Mouse (Mus musculus) spleen, embryonic (tissue): ENCODE data around the gene Ints7.

Source experiments
- CTCF ChIA-PET: fragments of 350-600 bp; sonication (Branson Sonifier 250); formaldehyde crosslinking; loops from one replicate; lab custom pipeline; 2022; lab: Charles Lee

Gene Ints7

DNA sequence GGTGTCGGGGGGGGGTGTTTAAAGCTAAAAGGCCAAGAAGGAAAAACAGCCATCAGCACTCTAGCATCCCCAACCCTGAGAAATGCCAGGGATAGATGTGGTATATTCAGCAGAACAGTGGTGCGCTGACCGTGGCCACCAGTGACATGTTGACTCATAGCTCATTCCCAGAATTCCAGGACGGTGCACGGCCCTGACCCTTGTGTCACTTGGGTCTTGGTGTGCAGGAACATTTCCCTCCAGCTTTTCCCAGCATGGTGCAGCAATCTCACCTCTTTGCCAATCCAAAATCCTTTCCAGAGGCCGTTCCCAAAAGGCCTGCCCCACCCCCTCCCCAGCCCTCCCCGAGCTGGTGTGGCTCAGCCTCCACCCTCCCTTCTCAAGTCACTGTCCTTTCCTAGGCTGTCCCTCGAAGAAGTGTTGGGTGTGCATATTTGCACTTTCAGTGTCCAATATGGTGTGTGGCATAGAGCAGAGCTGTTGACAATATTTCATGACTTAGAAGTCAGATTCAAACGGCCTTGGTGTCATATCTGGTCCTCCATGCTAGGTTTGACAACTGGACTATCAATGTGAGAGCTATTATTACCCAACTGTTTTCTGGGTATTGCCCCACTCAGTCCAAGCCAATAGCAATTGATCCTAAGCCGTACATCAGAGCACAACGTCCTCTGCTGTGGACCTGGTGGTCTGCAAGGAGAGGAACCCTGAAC is 53.2 kb downstream of the Ints7 start:
- CTCF ChIA-PET = no interaction called here

DNA sequence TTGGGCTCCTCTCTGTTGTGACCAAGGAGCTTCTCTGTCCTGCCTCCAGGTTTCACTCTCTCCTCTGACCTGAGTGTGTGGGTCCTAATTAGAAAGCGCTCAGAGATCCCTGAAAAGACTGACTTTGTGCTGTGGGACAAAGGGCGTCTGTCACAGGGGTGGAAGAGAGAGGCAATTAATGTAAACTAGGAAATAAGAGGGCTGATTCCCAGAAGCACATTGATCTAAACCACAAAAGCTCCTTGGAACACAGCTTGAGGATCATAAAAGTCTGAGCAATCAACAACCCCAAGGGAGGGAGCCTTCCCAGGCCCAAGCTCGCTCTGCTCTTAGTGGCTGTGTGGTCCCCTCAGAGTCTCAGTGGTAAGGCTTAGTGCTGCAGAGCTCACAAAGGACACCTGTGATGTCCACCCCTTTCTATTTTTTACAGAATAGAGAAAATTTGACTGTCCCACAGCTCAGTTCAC is 53.8 kb downstream of the Ints7 start:
- CTCF ChIA-PET = no interaction called here

DNA sequence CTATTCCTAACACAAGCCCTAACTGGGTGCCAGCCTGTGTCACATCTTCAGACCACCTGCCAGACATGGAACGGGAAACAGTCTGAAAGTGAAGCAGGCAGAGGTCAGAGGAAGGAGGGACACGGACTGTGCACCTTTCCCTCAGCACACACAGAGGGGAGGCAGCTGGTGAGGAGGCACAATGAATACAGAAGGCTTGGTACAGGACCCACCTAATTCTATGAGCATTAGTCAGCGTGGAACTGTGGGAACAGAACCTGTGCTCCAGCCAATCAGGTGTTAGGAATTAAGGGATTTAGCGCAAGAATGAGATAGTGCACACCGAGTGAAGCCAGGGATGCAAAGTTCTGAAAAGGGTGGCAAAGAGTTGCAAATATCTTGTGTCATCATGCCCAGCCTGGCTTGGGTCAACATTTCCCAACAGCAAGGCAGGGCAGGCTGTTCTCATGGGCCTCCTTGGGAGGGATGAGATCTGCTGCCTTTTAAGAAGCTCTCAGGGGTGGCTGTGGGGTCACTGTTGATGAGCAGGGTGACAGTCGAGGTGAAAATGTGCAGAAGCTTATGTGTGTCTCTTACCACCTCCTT is 57.2 kb downstream of the Ints7 start:
- CTCF ChIA-PET = no interaction called here

DNA sequence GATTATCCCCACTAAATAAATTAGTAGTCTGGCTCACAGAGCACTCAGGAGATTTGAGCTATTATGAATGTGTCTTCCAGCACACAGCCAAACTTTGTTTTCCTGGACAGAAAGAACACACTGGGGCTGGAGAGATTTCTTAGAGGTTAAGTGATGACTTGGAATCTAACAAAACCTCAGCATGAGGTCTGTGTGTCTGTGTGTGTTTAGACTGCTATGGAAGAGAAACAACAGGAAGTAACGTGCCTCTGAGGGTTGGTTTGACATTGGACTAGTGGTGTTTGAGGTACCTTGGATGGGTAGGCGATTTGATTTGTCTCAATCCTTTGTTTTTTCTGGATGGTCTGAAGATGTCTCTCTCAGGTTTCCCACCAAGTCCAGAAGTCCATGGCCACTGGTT is 58.7 kb downstream of the Ints7 start:
- CTCF ChIA-PET = no interaction called here

DNA sequence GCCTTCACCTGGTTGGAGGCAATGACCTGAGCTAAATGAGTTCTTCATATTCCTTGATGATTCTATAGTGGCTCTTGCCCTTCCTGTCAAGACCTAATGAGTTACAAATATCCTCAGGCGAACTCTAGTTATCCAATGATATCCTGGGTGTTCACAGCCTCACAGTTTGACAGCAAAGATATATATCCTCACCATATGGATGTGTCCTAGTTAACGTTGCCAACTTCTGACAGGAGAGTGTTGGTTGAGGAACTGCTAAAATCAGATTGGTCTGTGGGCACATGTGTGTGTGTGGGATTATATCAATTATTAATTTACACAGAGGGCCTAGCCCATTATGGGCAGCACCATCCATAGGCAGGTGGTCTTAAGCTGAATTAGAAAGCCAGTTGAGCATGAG is 63.0 kb downstream of the Ints7 start:
- CTCF ChIA-PET = no interaction called here

DNA sequence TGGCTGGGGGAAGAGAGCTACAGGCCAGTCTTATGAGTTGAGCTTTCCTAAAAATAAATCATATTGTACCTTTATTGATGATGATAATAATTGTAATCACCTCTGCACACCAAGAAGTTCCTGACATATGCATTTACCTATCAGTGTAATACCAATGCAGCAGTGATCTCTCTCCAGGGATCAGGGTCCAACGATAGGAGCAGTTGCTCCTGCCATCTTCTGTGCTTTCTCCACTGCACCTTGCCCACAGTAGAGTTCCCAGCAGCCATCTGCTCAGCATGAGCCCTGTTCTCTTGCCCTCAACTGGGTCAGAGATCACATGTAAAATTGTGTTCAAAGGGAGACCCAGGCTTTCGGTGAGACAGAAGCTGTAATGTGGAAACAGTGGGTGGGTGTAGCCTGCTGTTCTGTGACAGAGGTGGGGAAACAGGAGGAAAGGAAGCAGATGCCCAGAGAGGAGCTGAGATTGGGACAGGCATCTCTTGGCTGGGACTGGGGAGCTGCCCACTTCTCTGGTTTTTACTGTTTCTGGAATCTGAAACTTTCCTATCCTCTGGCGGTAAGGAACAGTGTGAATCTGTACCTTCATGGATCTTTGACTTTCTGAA is 63.9 kb downstream of the Ints7 start:
- CTCF ChIA-PET = no interaction called here

DNA sequence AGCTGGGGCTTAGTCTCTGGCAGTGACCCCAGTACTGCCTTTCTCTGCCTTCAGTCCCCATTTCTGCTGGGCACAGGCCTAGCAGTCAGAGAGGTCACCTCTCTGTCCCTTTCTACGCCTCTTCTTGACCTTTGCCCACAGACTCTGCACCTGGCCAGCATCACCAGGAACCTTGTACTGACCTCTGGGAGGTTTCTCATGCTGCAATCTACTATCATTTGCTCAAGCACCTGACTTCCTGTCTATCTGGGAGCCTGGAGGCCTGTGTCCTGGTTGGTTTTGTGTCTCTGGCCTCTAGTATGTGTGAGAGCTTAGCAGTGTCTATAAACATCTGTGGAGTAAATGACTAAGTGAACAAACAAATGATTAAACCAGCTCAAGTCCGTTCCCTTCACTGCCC is 64.7 kb downstream of the Ints7 start:
- CTCF ChIA-PET = no interaction called here

DNA sequence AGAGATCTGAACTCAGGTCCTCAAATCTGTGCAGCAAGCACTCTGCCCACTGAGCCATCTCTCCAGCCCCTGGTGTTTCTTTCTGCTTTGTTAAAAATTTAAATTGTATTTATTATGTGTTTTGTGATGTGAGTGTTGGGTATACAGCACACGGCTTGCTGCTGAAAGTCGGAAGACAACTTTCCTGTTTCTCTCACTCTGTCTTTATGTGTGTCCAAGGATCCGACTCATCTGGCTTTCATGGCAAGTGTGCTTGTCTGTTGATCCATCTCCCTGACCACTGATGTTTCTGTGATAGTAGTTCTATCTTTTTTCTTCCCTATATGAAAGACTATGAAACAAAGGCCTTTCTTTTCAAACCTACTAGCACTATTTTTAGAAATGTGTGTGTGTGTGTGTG is 65.4 kb downstream of the Ints7 start:
- CTCF ChIA-PET = no interaction called here

DNA sequence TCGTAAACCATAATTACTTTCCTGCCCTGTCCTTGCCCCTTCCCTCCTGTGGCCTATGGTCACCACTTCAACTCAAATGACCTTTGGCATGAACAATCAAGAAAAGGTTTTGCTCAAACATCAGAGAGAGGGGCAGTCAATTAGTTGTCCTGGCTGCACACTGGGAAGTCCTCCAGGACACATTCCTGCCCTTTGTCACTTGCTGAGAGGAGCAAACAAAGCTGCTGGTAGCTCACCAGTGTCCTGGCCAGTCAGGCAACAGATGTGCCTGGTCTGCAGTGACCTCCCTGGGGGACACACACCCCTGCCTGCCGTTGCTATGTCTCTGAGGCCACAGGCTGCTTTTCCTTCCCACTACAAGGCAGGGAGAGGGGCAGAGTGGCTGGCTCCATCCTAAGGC is 66.0 kb downstream of the Ints7 start:
- CTCF ChIA-PET = no interaction called here

DNA sequence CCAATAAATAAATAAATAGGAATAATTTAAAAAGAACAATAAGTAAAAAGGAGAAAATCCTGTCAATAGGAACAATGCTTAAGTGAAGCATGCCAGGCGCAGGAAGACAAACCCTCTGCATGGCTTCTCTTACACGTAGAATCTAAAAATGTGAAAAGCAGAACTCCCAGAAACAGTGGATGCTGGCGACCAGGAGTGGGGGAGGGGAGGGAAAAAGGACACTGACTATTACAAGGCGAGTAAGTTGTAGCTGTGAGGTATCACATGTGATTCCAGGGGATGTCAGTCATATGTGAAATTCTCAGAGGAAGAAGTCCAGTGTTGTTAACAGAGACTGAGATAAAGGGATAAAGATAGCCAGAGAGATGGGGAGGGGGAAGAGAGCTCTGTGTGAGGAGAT is 67.5 kb downstream of the Ints7 start:
- CTCF ChIA-PET = no interaction called here

DNA sequence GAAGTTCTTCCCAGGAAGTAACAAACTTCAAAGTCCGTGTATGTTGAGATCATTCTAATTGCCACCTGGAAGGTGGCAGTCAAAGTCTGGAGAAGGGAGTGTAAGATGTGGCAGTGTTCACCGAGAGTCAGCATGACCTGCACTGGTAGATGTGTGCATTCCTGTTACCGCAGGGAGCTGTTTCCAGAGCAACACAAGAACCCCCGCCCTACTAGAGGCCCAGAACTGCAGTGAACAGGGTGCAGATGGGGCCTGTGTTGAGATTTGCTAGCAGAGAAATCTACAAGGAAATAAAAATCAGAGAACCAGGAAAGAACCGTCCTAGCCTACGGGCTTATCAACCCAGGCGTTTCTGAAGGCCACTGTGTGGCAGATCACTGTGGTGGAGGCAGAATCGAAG is 70.5 kb downstream of the Ints7 start:
- CTCF ChIA-PET = no interaction called here

DNA sequence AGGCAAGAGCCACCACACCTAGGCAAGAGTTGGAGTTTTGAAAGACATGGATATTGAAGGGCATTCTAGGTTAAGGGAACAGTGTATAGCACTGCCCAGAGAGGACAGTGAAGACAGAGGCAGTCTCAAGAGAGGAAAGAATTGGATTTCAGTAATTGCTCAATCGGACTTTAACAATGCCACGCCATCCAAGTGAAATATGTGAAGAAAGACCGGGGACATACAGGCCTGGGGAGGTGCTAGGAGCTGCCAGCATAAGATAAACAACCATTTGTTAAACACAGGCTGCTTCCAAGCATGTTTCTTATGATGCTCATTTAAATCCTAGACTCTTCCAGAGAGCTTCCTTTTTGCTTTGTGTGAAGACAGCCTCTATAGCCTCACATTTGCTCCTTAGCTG is 72.2 kb downstream of the Ints7 start:
- CTCF ChIA-PET = no interaction called here

DNA sequence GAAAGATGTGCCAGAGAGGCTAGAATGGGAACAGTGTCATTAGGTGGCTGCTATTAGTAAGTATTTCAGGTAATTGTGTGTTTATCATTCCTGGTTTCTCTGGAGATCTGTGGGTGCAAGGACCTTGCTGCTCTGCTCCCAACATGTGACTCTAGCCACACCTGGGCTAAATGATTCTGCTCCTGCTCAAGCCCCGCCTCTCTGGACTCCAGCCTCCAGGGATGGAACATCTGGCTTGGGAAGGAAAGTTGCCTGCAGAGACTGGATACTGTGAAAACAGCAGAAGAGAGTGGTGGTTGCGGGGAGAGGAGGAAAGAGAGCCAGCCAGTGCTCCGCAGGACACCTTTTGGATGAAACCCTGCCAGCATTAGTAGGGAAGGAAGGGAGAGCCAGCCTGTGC is 84.0 kb downstream of the Ints7 start:
- CTCF ChIA-PET = no interaction called here

DNA sequence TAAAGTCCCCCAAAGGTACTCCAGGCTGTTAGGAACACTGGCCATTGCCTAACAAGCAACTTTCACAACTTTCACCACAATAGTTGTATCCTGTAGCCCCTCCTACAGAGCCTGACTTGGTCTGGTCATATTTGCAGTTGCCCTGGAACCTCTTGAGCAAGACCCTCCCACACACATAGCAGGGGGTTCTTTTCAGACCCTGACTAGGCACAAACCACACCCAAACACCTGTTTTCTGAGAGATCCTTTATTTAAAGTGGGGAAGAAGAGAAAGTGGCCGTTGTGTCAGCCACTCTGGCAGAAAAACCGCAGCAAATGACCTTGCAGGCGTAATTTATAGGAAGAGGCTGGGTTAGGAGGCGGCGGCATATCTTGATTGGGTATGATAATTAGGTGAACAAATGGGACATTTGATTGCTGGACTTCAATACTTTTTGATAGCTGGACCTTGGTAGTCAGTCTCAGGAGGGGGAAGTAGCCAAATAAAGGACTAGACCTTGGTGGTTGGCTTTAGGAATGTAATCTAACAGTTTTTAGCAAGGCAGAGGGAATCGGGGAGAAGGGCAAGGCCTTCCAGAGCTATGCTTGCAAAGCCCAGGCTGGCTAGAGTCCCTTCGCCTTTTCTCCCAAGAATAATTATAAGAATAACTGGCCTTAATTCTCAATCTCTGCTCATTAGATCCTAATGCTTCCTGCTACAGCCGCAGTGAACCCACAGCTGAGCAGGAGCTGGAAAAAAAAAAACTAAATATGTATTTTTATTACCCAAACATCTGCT is 85.8 kb downstream of the Ints7 start:
- CTCF ChIA-PET = interaction anchor here (0.8 kb wide), 1 partner anchor 372 kb away, joined by 5 read pairs; no protein-coding TSS in a partner anchor

DNA sequence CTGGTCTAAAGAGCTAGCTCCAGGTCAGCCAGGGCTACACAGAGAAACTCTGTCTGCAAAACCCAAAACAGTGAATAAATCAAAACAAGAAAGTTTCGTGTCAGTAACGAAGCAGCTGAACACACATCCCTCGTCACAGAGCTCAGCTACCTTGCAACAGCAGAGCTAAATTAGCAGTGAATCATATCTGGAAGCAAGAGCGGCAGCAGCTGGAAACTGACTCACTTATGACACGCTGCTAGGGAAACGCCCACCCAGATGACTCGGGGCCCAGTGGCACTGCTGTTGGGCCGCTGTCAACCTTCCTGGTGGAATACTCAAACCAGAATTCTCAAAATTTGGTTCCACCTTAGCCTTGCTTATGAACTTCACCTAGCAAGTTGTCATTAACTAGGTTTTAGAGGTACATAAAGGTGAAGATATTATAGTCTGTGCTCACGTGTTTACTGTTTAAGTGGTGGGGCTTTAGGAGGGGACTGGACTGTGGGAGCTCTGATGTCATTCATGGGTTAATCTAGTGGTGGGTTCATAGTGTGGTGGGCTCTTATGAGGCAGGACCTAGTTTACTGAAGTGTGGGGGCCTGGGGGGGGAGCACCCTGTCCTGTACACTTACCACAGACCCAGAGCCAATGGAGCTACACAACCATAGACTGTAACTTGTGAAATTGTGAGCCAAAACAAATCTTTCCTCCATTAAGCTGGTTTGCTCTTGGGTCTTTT is 86.9 kb downstream of the Ints7 start:
- CTCF ChIA-PET = interaction anchor here (0.5 to 0.8 kb wide), 2 partner anchors 9 to 21 kb away, joined by 3 to 4 read pairs; no protein-coding TSS in a partner anchor

DNA sequence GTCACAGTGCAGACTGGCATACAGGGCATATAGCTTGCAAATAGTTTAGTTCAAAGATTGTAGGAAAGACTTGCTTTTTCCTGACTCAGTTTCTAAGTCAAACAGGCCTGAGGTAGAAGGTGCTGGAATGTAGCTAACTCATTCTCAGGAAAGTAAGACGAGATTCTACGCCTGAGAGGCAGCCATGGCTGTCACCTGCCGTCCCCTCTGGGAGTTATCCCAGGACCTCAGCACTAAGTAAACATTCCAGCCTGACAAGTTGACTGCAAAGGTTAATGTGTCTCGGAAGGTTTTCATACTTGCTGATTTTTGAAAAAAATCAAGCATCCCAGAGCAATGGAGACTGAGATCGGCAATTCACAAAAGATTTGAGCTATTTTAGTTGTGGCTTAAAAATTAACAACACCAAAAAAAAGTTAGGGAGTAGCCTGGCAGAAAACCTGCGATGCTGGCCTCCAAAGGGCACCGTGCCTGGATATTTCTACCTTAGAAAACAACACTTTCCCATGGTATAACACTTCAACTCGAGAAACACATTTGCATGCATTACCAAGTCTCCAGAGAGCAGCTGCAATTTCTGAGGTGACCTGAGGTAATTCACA is 87.6 kb downstream of the Ints7 start:
- CTCF ChIA-PET = interaction anchor here (0.8 kb wide), 1 partner anchor 9 kb away, joined by 4 read pairs; no protein-coding TSS in a partner anchor

DNA sequence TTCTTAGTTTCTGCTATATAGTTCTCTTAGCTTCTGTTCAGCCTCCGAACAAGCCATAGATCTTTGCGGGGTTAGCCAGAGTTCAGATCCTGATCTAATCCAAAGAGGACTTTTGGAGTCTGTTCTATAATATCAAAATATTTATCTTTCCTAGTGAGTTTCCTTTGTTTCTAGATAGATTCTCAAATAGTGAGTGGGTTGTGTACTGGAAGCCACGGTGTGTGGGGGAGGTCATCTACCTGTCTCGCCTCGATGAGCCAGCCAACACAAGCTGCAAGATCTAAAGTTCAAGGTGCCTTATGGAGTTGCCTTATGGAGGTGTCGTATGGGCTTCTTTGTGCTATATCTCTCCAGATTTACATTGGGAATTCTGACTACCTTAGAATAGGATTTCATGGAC is 88.2 kb downstream of the Ints7 start:
- CTCF ChIA-PET = no interaction called here

DNA sequence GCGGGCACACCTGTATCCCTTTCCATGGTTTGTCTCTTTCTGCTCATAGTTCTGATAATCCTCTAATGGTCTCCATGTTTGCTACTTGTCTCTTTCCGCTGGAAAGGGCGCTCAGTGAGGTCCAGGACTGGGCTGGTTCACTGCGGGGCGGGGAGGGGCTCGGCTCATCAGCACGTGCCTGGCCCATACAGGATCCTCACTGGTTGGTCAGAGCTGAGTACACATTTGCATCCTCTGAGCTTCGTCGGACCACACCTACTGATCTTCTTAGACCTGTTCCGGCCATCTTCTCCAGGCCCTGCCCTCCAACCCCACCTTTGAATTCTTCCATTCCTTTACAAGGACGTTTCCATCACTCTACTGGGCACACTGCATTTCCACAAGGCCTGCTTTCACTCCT is 90.9 kb downstream of the Ints7 start:
- CTCF ChIA-PET = no interaction called here

DNA sequence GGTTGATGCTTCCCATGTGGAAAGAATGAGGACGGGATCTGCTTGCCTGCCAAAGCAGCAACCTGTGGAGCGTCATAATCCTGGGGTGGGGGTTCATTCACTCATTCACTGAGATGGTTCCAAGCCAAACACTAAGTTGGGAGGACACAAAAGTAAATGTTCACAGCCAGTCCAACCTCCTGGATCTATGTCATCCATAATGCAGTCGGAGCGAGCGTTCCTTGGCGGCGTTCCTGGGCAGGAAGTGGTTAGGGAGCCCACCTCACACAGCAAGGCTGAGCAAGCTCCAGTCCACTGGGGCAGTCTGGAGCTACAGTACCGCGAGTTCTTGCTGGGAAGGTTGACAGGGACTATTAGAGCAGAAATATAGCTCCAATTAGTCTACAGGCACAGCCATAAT is 92.6 kb downstream of the Ints7 start:
- CTCF ChIA-PET = no interaction called here
